Mouse (Mus musculus) forebrain, postnatal 0 days (tissue): ENCODE measurements around the gene Grin2d. TPM values are rescaled to one million over a fixed set of nuclear protein-coding genes. Genes with fewer than 3 reads are reported as not detected.

Source experiments
- ATAC-seq: fragments of 200-750 bp; cut with Nextera tagmentation; 2 replicates; pipeline ENCODE4 v1.8.0; 2017; ENCODE audit warnings: mild to moderate bottlenecking, moderate library complexity
- DNase-seq: peaks from one replicate; pipeline ENCODE4 v3.0.0-alpha.2; 2015
- H3K27ac ChIP-seq: fragments of 300-500 bp; sonication (generic); 2 replicates; pipeline ENCODE4 v1.5.1; 2014; ENCODE audit warnings: low read depth, mild to moderate bottlenecking, antibody characterized with exemption, low read length, moderate library complexity, mixed read lengths
- H3K27me3 ChIP-seq: fragments of 300-500 bp; sonication (generic); 2 replicates; pipeline ENCODE4 v1.6.1; 2014; ENCODE audit warnings: mild to moderate bottlenecking, low read length, mixed read lengths; ENCODE audit not compliant: insufficient read depth
- H3K36me3 ChIP-seq: fragments of 300-500 bp; sonication (generic); 2 replicates; pipeline ENCODE4 v1.6.1; 2014; ENCODE audit warnings: mild to moderate bottlenecking, moderate library complexity; ENCODE audit not compliant: insufficient read depth
- H3K4me1 ChIP-seq: fragments of 300-500 bp; sonication (generic); 2 replicates; pipeline ENCODE4 v1.6.1; 2014; ENCODE audit warnings: antibody characterized with exemption; ENCODE audit not compliant: insufficient read depth
- H3K4me2 ChIP-seq: fragments of 300-500 bp; sonication (generic); 2 replicates; pipeline ENCODE4 v1.6.1; 2014; ENCODE audit warnings: low read depth, mild to moderate bottlenecking, moderate library complexity
- H3K4me3 ChIP-seq: fragments of 300-500 bp; sonication (generic); 2 replicates; pipeline ENCODE4 v1.5.1; 2014; ENCODE audit warnings: low read depth, low read length, mixed read lengths
- H3K9ac ChIP-seq: fragments of 300-500 bp; sonication (generic); 2 replicates; pipeline ENCODE4 v1.6.1; 2014; ENCODE audit warnings: mild to moderate bottlenecking
- H3K9me3 ChIP-seq: fragments of 300-500 bp; sonication (generic); 2 replicates; pipeline ENCODE4 v1.6.1; 2016; ENCODE audit warnings: low read length
- CTCF ChIP-seq: sonication (generic); IDR thresholded peaks from 2 replicates; pipeline ENCODE4 v1.5.1; 2016; ENCODE audit warnings: antibody characterized with exemption, control low read depth, low read depth
- WGBS: fragments of 180-500 bp; shearing (Covaris S2); extraction: QIAGEN DNeasy Blood & Tissue Kit; methylation state at CpG from one replicate; pipeline ENCODE4 v1.1.7; 2014; 5-methylcytosine and 5-hydroxymethylcytosine counted together
- polyA plus RNA-seq: library from polyadenylated mRNA; unstranded; fragments of >200 nt; fragmentation: Nextera tagmentation; extraction: Ambion mirVana; gene quantifications from 2 replicates; pipeline ENCODE4 v1.2.1, GENCODE M21; 2015
- total RNA-seq: library from RNA; depleted of rRNA; stranded (reverse); fragments of >200 nt; gene quantifications from 2 replicates; pipeline ENCODE4 v1.2.3, GENCODE M21; 2014

The Grin2d gene
- total and polyA plus RNA-seq, 2 experiments from 2014 or later, result 3.4 to 12.9 TPM

GRCm38 (mm10) chr7:45797661-45798510 is 80.3 kb downstream of the Grin2d start:
- peak overlapping the region; percentile 41 for H3K4me2 ChIP-seq
- ATAC-seq (peak; percentile 25; the same call in 1 of the 2 replicates), DNase-seq (no peak)
- no peaks in the 10 kb centered on the region for H3K27me3 ChIP-seq
- peak overlapping the region; percentile 19 for H3K4me3 ChIP-seq
- H3K9me3 ChIP-seq, result no peaks in the 10 kb centered on the region
- peaks cover 69% of the 10 kb centered on the region for H3K36me3 ChIP-seq
- H3K4me1 ChIP-seq, result 0 out of 2 replicates have a peak, but pooled peaks cover 2% of the 10 kb centered on the region
- H3K9ac ChIP-seq, result peak overlapping the region; percentile 14
- no peak overlapping the region for H3K27ac ChIP-seq
- WGBS, result 3% methylated on average over 59 of the region's 60 CpGs
- TF ChIP-seq CTCF, result no peak

DNA sequence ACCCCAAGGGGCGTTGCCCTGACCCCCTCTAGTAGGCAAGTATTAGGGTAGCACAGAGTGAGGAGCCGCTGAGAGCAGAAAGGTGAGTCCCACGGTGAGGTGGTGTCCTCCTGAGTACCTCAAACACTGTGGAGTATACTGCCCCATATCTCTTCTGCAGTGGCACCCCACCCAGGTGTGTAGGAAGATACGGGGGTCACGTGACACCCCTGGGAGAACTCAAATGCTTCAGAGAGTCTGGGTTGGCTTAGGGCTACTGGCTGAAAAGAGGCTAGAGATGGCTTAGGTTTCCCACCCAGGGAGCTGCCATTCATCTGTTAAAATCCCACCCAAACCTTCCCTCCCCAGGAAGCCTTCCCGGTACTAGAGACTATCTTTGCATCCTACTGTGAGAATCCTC is 81.2 kb downstream of the Grin2d start:
- peak overlapping the region; percentile 14; the same call in 1 of the 2 replicates for H3K9ac ChIP-seq
- H3K36me3 ChIP-seq, result peaks cover 69% of the 10 kb centered on the region
- H3K4me2 ChIP-seq, result 0 out of 2 replicates have a peak overlapping the region, but pooled peaks have one; percentile 41

DNA sequence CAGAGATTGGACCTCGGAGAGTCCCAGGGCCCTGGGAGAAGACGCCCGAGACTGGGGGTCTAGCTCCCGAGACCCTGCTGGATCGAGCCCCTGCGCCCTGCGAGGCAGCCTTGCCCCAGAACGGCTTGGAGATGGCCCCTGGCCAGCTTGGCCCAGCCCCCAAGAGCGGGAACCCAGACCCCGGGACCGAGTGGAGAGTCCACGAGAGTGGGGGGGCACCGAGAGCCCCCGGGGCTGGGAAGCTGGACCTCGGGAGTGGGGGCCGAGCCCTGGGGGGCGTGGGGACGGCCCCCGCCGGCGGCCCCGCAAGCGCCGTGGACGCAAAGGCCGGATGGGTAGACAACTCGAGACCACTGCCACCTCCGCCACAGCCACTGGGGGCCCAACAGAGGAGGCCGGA is 83.2 kb downstream of the Grin2d start:
- no peaks in the 10 kb centered on the region for H3K27me3 ChIP-seq
- no peaks in the 10 kb centered on the region for H3K9me3 ChIP-seq
- no peak overlapping the region for H3K4me3 ChIP-seq
- 0 out of 2 replicates have a peak, but pooled peaks cover 2% of the 10 kb centered on the region for H3K4me1 ChIP-seq
- ATAC-seq, result no peak
- H3K4me2 ChIP-seq, result no peak overlapping the region
- peaks cover 73% of the 10 kb centered on the region for H3K36me3 ChIP-seq
- no peak for DNase-seq
- 92% methylated on average over 27 of the region's 29 CpGs for WGBS
- H3K27ac ChIP-seq, result no peak overlapping the region
- TF ChIP-seq CTCF, result no peak
- no peak overlapping the region for H3K9ac ChIP-seq

More for the DNA sequence above, 81.2 kb downstream of the Grin2d start:
- Histone ChIP-seq H3K27me3 (no peaks in the 10 kb centered on the region), H3K4me3 (no peak overlapping the region), H3K27ac (no peak overlapping the region), H3K9me3 (no peaks in the 10 kb centered on the region), H3K4me1 (0 out of 2 replicates have a peak, but pooled peaks cover 2% of the 10 kb centered on the region)
- no peak for ATAC-seq
- no peak for TF ChIP-seq CTCF
- WGBS, result 42% methylated on average over 6 of the region's 6 CpGs
- no peak for DNase-seq

GRCm38 (mm10) chr7:45793969-45794585 is 84.1 kb downstream of the Grin2d start:
- Histone ChIP-seq H3K9me3 (no peaks in the 10 kb centered on the region), H3K4me3 (no peak overlapping the region), H3K27me3 (no peaks in the 10 kb centered on the region), H3K4me2 (no peak overlapping the region), H3K4me1 (0 out of 2 replicates have a peak, but pooled peaks cover 2% of the 10 kb centered on the region), H3K36me3 (peaks cover 82% of the 10 kb centered on the region), H3K27ac (no peak overlapping the region), H3K9ac (no peak overlapping the region)
- ATAC-seq, result no peak
- no peak for TF ChIP-seq CTCF
- 94% methylated on average over 40 of the region's 44 CpGs for WGBS
- DNase-seq, result no peak

GRCm38 (mm10) chr7:45793240-45793639 is 84.9 kb downstream of the Grin2d start:
- Histone ChIP-seq H3K27ac (no peak overlapping the region), H3K36me3 (peaks cover 90% of the 10 kb centered on the region), H3K9ac (no peak overlapping the region), H3K4me3 (no peak overlapping the region), H3K9me3 (no peaks in the 10 kb centered on the region), H3K4me2 (no peak overlapping the region), H3K4me1 (0 out of 2 replicates have a peak, but pooled peaks cover 2% of the 10 kb centered on the region), H3K27me3 (no peaks in the 10 kb centered on the region)
- ATAC-seq, result no peak
- no peak for TF ChIP-seq CTCF
- 90% methylated on average over 24 of the region's 24 CpGs for WGBS
- DNase-seq, result no peak

- H3K36me3 ChIP-seq, result peaks cover 97% of the 10 kb centered on the region
- ATAC-seq, result peak; percentile 34
Observed at GRCm38 (mm10) chr7:45791756-45792490, 86.3 kb downstream of the Grin2d start.

More at GRCm38 (mm10) chr7:45791756-45792490, 86.3 kb downstream of the Grin2d start:
- Histone ChIP-seq H3K9me3 (no peaks in the 10 kb centered on the region), H3K27ac (no peak overlapping the region), H3K4me3 (no peak overlapping the region), H3K27me3 (no peaks in the 10 kb centered on the region), H3K9ac (no peak overlapping the region), H3K4me1 (0 out of 2 replicates have a peak, but pooled peaks cover under 1% of the 10 kb centered on the region), H3K4me2 (no peak overlapping the region)
- 79% methylated on average over 17 of the region's 17 CpGs for WGBS
- no peak for DNase-seq
- no peak for TF ChIP-seq CTCF
